Mouse (Mus musculus): ENCODE data around the gene Ankrd35.
A peak's percentile ranks its signal among the peaks of the same experiment; 100 is the strongest.
"Not testable (repeated sequence)": the region's sequence is repeated elsewhere in the genome, so short reads cannot be mapped to it uniquely, and the experiment has no call there.

Ankrd35 gene

GRCm38 (mm10) chr3:96669727-96670468, at the start of gene Ankrd35:
TSS of gene Ankrd35 (plus strand) at chr3:96670131.
- DNase-seq (ENCODE audit: low spot score), result peak; percentile 84

GRCm38 (mm10) chr3:96623201-96623600, 46.7 kb upstream of the Ankrd35 start:
- DNase-seq (ENCODE audit: low spot score), result no peak

DNA sequence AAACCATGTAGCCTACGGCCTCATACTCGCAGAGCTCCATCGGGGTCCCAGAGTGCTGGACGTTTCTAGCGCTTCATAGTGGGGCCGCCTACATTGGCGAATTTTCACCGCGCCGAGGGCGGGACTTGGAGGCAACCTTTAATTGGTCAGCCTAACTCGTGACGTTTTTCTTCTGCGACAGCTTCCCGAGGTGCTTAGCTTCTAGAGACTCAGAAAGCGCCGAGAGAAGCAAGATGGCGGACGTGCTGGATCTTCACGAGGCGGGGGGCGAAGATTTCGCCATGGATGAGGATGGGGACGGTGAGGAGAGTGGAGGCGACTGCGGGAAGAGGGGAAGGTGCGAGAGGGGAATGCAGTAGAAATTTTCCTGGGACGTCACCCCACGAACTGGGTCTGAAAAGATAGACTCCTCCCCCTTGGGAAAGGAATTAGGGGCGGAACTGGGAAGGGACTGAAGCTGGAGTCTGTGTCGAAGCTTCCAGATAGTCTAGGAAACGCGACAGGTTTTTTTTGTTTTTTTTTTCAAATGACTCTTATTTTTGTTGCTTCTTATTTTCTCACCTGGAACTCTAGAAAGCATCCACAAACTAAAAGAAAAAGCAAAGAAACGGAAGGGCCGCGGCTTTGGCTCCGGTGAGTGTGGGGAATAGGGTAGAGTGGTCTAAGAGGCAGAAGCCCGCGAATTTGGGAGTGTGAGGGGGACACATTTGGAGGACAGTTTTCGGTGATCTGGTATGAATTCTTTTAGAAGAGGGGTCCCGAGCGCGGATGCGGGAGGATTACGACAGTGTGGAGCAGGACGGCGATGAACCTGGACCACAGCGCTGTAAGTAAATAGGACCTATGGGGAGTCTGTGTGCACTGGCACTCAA, 40.0 kb upstream of the Ankrd35 start, which contains the start of gene Rbm8a:
Rbm8a (plus strand) TSS at position 205 of the 872 bp plus-strand sequence.
- DNase-seq (ENCODE audit: low spot score), result peak; percentile 96

DNA sequence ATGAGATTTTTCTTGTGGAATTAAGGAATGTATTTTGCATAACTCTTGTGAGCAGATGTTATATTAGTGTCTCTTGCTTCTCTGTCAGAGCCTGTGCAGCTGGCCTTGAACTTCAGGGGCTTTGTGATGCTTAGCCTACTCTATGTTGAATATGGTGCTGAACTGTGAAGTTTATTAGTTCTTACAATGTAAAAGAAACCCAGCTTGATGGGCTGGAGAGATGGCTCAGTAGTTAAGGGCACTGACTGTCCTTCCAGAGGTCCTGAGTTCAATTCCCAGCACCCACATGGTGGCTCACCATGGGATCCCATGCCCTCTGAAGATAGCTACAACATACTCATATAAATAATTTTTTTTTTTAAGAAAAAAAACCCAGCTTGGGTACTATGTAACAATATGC, 37.9 kb upstream of the Ankrd35 start:
- no peak for DNase-seq (ENCODE audit: low spot score)

DNA sequence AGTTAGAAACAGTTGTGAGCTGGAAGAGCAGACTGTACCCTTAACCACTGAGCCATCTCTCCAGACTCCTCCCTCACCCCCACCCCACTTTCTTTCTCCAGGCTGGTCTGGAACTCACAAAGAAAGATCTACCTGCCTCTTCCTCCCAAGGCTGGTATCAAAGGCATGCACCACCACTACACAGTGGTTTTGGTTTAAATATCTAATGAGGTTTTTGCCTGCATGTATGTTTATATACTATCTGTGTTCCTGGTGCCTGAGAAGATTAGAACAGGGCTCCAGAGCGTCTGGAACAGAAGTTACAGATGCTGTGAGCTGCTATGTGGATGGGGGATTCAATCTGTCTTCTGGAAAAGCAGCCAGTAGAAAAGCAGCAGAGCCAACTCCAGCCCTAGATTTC, 35.9 kb upstream of the Ankrd35 start:
- DNase-seq (ENCODE audit: low spot score), result no peak

GRCm38 (mm10) chr3:96634928-96635879, 34.7 kb upstream of the Ankrd35 start, which contains the start of the genes Pex11b and Gm42957:
TSS of gene Pex11b (plus strand) at chr3:96635376.
TSS of gene Gm42957 (plus strand) at chr3:96635474.
- peak; percentile 88 for DNase-seq (ENCODE audit: low spot score)

GRCm38 (mm10) chr3:96635906-96636305, 34.0 kb upstream of the Ankrd35 start:
- no peak for DNase-seq (ENCODE audit: low spot score)

DNA sequence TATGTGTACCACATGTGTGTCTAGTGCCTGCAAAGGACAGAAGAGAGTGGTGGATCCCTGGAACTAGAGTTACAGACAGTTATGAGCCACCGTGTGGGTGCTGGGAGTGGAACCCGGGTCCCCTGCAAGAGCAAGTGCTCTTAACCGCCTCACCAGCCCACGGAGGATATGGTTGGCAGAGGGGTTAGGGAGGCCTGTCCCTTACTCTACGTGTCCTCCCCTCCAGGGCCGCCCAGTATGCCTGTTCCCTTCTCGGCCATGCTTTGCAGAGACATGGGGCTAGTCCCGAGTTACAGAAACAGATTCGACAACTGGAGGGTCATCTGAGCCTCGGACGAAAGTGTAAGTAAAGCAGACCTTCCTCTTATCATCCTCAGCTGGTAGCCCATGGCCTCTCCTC, 33.5 kb upstream of the Ankrd35 start:
- DNase-seq (ENCODE audit: low spot score), result no peak

DNA sequence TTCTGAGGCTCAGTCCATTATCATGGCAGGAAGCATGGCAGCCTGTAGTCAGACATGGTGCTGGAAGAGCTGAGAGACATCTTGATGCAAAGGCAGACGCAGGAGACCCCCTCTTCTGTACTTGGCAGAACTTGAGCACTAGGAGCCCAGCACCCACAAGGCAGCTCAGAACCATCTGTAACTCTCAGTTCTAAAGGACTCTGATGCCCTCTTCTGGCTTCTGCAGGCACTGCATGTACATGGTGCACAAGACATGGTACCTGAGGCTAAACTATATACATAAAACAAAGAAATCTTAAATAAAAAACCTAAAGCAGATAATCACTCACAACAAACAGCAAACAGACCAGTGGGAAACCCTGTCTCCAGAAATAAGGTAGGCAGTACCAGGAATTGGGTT, 30.7 kb upstream of the Ankrd35 start:
- peak; percentile 29 for DNase-seq (ENCODE audit: low spot score)

GRCm38 (mm10) chr3:96645018-96645649, 24.8 kb upstream of the Ankrd35 start, which contains the start of gene Itga10:
TSS of gene Itga10 (plus strand) at chr3:96645584.
- peak; percentile 6 for DNase-seq (ENCODE audit: low spot score)

DNA sequence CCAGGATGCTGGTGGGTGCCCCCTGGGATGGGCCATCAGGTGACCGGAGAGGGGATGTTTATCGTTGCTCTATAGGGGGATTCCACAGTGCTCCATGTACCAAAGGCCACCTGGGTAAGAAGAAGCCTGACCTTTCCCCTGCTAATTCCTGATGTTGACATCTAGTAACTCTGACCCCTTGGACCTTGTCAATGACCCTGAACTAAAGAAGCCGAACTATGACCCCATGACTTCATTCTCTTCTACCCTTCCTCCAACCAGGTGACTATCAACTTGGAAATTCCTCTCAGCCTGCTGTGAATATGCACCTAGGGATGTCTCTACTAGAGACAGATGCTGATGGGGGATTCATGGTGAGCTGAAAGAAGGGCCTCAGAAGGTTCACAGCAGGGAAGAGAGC, 22.6 kb upstream of the Ankrd35 start:
- DNase-seq (ENCODE audit: low spot score), result peak; percentile 46

GRCm38 (mm10) chr3:96660901-96661300, 9.0 kb upstream of the Ankrd35 start:
- DNase-seq (ENCODE audit: low spot score), result no peak

- DNase-seq (ENCODE audit: low spot score), result no peak
These were observed 7.1 kb upstream of the Ankrd35 start for GRCm38 (mm10) chr3:96662731-96663316.

- DNase-seq (ENCODE audit: low spot score), result peak; percentile 62
These were observed 6.3 kb upstream of the Ankrd35 start for GRCm38 (mm10) chr3:96663432-96664239.

GRCm38 (mm10) chr3:96665732-96666363, 4.1 kb upstream of the Ankrd35 start:
- not testable (repeated sequence) for DNase-seq (ENCODE audit: low spot score)

- DNase-seq (ENCODE audit: low spot score), result no peak
These were observed 3.0 kb upstream of the Ankrd35 start for GRCm38 (mm10) chr3:96666916-96667315.

- DNase-seq (ENCODE audit: low spot score), result no peak
These were observed 2.6 kb upstream of the Ankrd35 start for GRCm38 (mm10) chr3:96667316-96667715.

- DNase-seq (ENCODE audit: low spot score), result no peak
These were observed 1.4 kb upstream of the Ankrd35 start for GRCm38 (mm10) chr3:96668424-96669067.

DNA sequence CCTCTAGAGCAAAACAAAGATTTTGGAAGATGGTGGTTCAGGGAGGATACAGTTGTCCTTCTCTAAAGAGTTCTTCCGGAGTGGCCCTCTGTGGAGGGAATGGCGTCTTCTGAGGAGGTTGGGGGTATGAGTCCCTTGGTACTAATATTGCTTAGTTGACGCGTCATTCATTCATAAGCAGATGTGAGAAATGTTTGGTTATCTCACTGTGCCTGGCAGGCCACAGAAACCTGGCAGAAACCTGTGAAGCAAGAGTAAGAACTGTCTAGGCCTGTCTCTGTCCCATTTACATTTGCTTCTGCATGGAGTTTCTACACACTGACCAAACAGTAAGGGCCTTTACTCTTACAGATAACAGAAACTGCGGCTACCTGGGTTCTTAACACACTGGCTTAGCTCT, 1.6 kb downstream of the Ankrd35 start:
- DNase-seq (ENCODE audit: low spot score), result no peak

Data from yolk sac, embryonic 10.5 days (tissue).